Mouse (Mus musculus) myocyte (in vitro differentiated cells): ENCODE data around the gene Rpl13a. TPM values are rescaled to one million over a fixed set of nuclear protein-coding genes. Genes with fewer than 3 reads are reported as not detected.
A peak's percentile ranks its signal among the peaks of the same experiment; 100 is the strongest.

Experiments used
- H3K27me3 ChIP-seq: one replicate; pipeline ENCODE4 v1.6.1; 2011; ENCODE audit not compliant: control insufficient read depth, insufficient read depth, insufficient read length
- H3K36me3 ChIP-seq: one replicate; pipeline ENCODE4 v1.6.1; 2011; ENCODE audit not compliant: control insufficient read depth, insufficient read depth
- H3K4me2 ChIP-seq: one replicate; pipeline ENCODE4 v1.6.1; 2011; ENCODE audit warnings: low read depth, control low read depth
- H3K4me3 ChIP-seq: one replicate; pipeline ENCODE4 v1.5.1; 2011; ENCODE audit warnings: mild to moderate bottlenecking, control low read depth, moderate library complexity
- H3K79me2 ChIP-seq: one replicate; pipeline ENCODE4 v1.6.1; 2011; ENCODE audit not compliant: control insufficient read depth, insufficient read depth
- H3ac ChIP-seq: one replicate; pipeline ENCODE4 v1.6.1; 2011; ENCODE audit not compliant: control insufficient read depth, insufficient read length
- CEBPB ChIP-seq: IDR thresholded peaks from 2 replicates; pipeline ENCODE4 v1.6.1; 2011; ENCODE audit warnings: mild to moderate bottlenecking, moderate library complexity; ENCODE audit not compliant: poor library complexity, insufficient read depth, severe bottlenecking
- E2F4 ChIP-seq: IDR thresholded peaks from one replicate; pipeline ENCODE4 v1.6.1; 2011; ENCODE audit warnings: mild to moderate bottlenecking, control low read depth, moderate library complexity; ENCODE audit not compliant: insufficient read depth
- MAX ChIP-seq: IDR thresholded peaks from one replicate; pipeline ENCODE4 v1.6.1; 2011; ENCODE audit warnings: low read depth, mild to moderate bottlenecking, control low read depth
- MYOD1 ChIP-seq, 3 experiments: IDR thresholded peaks; one replicate each; pipeline ENCODE4 v1.6.1; 2011; ENCODE audit warnings: control low read depth in 2 of 3, low read depth in 2 of 3, mild to moderate bottlenecking in 2 of 3, moderate library complexity in 1 of 3; ENCODE audit not compliant: insufficient read length in 2 of 3, control insufficient read depth in 1 of 3
- MYOG ChIP-seq, 3 experiments: IDR thresholded peaks; one replicate each; pipeline ENCODE4 v1.6.1; 2011; ENCODE audit warnings: control low read depth in 2 of 3, low read depth in 2 of 3, mild to moderate bottlenecking in 2 of 3; ENCODE audit not compliant: insufficient read length in 2 of 3, control insufficient read depth in 1 of 3, insufficient read depth in 1 of 3
- POLR2A ChIP-seq: IDR thresholded peaks from one replicate; pipeline ENCODE4 v1.6.1; 2011; ENCODE audit warnings: low read depth, mild to moderate bottlenecking, control low read depth, moderate library complexity; ENCODE audit not compliant: insufficient read length
- POLR2AphosphoS2 ChIP-seq: IDR thresholded peaks from one replicate; pipeline ENCODE4 v1.6.1; 2011; ENCODE audit warnings: low read depth, control low read depth; ENCODE audit not compliant: insufficient read length
- REST ChIP-seq: IDR thresholded peaks from one replicate; pipeline ENCODE4 v1.6.1; 2011; ENCODE audit warnings: mild to moderate bottlenecking, control low read depth, moderate library complexity; ENCODE audit not compliant: insufficient read depth, insufficient read length
- SRF ChIP-seq: IDR thresholded peaks from one replicate; pipeline ENCODE4 v1.6.1; 2011; ENCODE audit warnings: low read depth; ENCODE audit not compliant: control insufficient read depth, insufficient read length
- TCF12 ChIP-seq: IDR thresholded peaks from one replicate; pipeline ENCODE4 v1.6.1; 2011; ENCODE audit warnings: mild to moderate bottlenecking, control low read depth; ENCODE audit not compliant: poor library complexity, insufficient read depth, severe bottlenecking
- TCF3 ChIP-seq: IDR thresholded peaks from one replicate; pipeline ENCODE4 v1.6.1; 2011; ENCODE audit warnings: low read depth, control low read depth; ENCODE audit not compliant: insufficient read length
- USF1 ChIP-seq: IDR thresholded peaks from one replicate; pipeline ENCODE4 v1.6.1; 2011; ENCODE audit warnings: low read depth, mild to moderate bottlenecking, control low read depth, moderate library complexity
- polyA plus RNA-seq: library from polyadenylated mRNA; unstranded; fragments of >200 nt; fragmentation: generic; extraction: Trizol; gene quantifications from one replicate; pipeline ENCODE4 v1.2.1, GENCODE M21; 2012; ENCODE audit warnings: missing spikeins

Rpl13a gene
- polyA plus RNA-seq, 1 experiment: 6,110 TPM

- Histone ChIP-seq H3K4me2 (no peak overlapping the region), H3K4me3 (no peak overlapping the region)
- TF ChIP-seq POLR2A (no peak), MAX (no peak), CEBPB (no peak), TCF12 (no peak), POLR2AphosphoS2 (no peak), MYOG (IDR thresholded peaks at IDR 0.05; ENCODE audit: control insufficient read depth in 1 of 3, insufficient read depth in 1 of 3, insufficient read length in 2 of 3, low read depth in 2 of 3) (no peak), SRF (no peak), USF1 (no peak), E2F4 (no peak), MYOD1 (IDR thresholded peaks at IDR 0.05; ENCODE audit: control insufficient read depth in 1 of 3, insufficient read length in 2 of 3, low read depth in 2 of 3) (no peak), TCF3 (no peak), REST (no peak)
Measured at GRCm38 (mm10) chr7:45095367-45095766, 33.2 kb downstream of the Rpl13a start.

GRCm38 (mm10) chr7:45094121-45094520 lies 34.4 kb downstream of the Rpl13a start:
- Histone ChIP-seq H3ac (no peak overlapping the region), H3K27me3 (no peaks in the 10 kb centered on the region), H3K79me2 (no peaks in the 10 kb centered on the region), H3K4me2 (no peak overlapping the region), H3K36me3 (no peaks in the 10 kb centered on the region), H3K4me3 (no peak overlapping the region)
- TF ChIP-seq MAX: no peak
- TF ChIP-seq TCF3: no peak
- no peak for TF ChIP-seq TCF12
- TF ChIP-seq POLR2AphosphoS2: no peak
- TF ChIP-seq MYOG (IDR thresholded peaks at IDR 0.05; ENCODE audit: control insufficient read depth in 1 of 3, insufficient read depth in 1 of 3, insufficient read length in 2 of 3, low read depth in 2 of 3): no peak

More at GRCm38 (mm10) chr7:45095367-45095766, 33.2 kb downstream of the Rpl13a start:
- Histone ChIP-seq H3K36me3 (no peaks in the 10 kb centered on the region), H3ac (no peak overlapping the region), H3K27me3 (no peaks in the 10 kb centered on the region), H3K79me2 (no peaks in the 10 kb centered on the region)

- Histone ChIP-seq H3K79me2 (no peaks in the 10 kb centered on the region), H3K4me2 (no peak overlapping the region), H3K27me3 (no peaks in the 10 kb centered on the region), H3K4me3 (no peak overlapping the region), H3ac (no peak overlapping the region), H3K36me3 (no peaks in the 10 kb centered on the region)
- TF ChIP-seq TCF3: no peak
Measured at GRCm38 (mm10) chr7:45093516-45093905, 35.0 kb downstream of the Rpl13a start.

- TF ChIP-seq POLR2A (no peak), TCF3 (no peak), MYOD1 (IDR thresholded peaks at IDR 0.05; ENCODE audit: control insufficient read depth in 1 of 3, insufficient read length in 2 of 3, low read depth in 2 of 3) (no peak), MAX (no peak), MYOG (IDR thresholded peaks at IDR 0.05; ENCODE audit: control insufficient read depth in 1 of 3, insufficient read depth in 1 of 3, insufficient read length in 2 of 3, low read depth in 2 of 3) (no peak), USF1 (no peak), REST (no peak), CEBPB (no peak), E2F4 (no peak), POLR2AphosphoS2 (no peak)
- H3ac ChIP-seq: no peak overlapping the region
- no peaks in the 10 kb centered on the region for H3K79me2 ChIP-seq
- no peaks in the 10 kb centered on the region for H3K36me3 ChIP-seq
- no peaks in the 10 kb centered on the region for H3K27me3 ChIP-seq
- H3K4me2 ChIP-seq: no peak overlapping the region
- no peak overlapping the region for H3K4me3 ChIP-seq
Measured at GRCm38 (mm10) chr7:45092828-45093515, 35.6 kb downstream of the Rpl13a start.

GRCm38 (mm10) chr7:45092048-45092447 lies 36.5 kb downstream of the Rpl13a start, which contains the start of gene Rcn3:
TSS of gene Rcn3 (minus strand) at chr7:45092221.
- H3K4me3 ChIP-seq: peak within 1 kb of the TSS; percentile 38
- no peak for TF ChIP-seq MYOD1 (IDR thresholded peaks at IDR 0.05; ENCODE audit: control insufficient read depth in 1 of 3, insufficient read length in 2 of 3, low read depth in 2 of 3)
- no peak for TF ChIP-seq MYOG (IDR thresholded peaks at IDR 0.05; ENCODE audit: control insufficient read depth in 1 of 3, insufficient read depth in 1 of 3, insufficient read length in 2 of 3, low read depth in 2 of 3)
- no peak for TF ChIP-seq MAX
- peak; percentile 69 for TF ChIP-seq POLR2AphosphoS2
- no peak for TF ChIP-seq USF1
- TF ChIP-seq TCF12: no peak
- TF ChIP-seq REST: no peak
- TF ChIP-seq SRF: no peak
- peak; percentile 50 for TF ChIP-seq POLR2A
- no peak for TF ChIP-seq CEBPB
- TF ChIP-seq TCF3: no peak
- TF ChIP-seq E2F4: no peak
- no peaks in the 10 kb centered on the region for H3K79me2 ChIP-seq

More at GRCm38 (mm10) chr7:45092048-45092447, 36.5 kb downstream of the Rpl13a start, which contains the start of gene Rcn3:
- Histone ChIP-seq H3K27me3 (no peaks in the 10 kb centered on the region), H3K4me2 (peak within 1 kb of the TSS; percentile 75), H3K36me3 (no peaks in the 10 kb centered on the region), H3ac (no peak within 1 kb of the TSS)
